Mouse (Mus musculus) spleen, adult 2 months (tissue): ENCODE measurements at regions not wholly inside any gene's neighbourhood (a gene's known extent, or its start where the extent isn't known, plus 50 kb on each side); places are given as distances from the start of the nearest gene placed in this dataset.

Source experiments
- DNase-seq, 2 experiments: peaks; one replicate each; pipeline versions ENCODE4 v3.0.0 to v3.0.0-alpha.2; 2012 to 2021; ENCODE audit warnings: low spot score in 2 of 2, low read depth in 1 of 2
- H3K27ac ChIP-seq: fragments of 200-500 bp; 2 replicates; pipeline ENCODE4 v1.5.1; 2012; ENCODE audit warnings: low read length, inconsistent platforms; ENCODE audit not compliant: insufficient read depth
- H3K27me3 ChIP-seq: fragments of 200-500 bp; 2 replicates; pipeline ENCODE4 v1.6.1; 2012; ENCODE audit warnings: mild to moderate bottlenecking, moderate library complexity, low read length, inconsistent platforms; ENCODE audit not compliant: control insufficient read depth, insufficient read depth
- H3K36me3 ChIP-seq: fragments of 200-500 bp; 2 replicates; pipeline ENCODE4 v1.6.1; 2012; ENCODE audit warnings: mild to moderate bottlenecking, low read length, inconsistent platforms; ENCODE audit not compliant: control insufficient read depth, insufficient read depth
- H3K4me1 ChIP-seq: fragments of 200-500 bp; 2 replicates; pipeline ENCODE4 v1.6.1; 2011; ENCODE audit warnings: inconsistent platforms; ENCODE audit not compliant: control insufficient read depth, insufficient read depth, insufficient read length
- H3K4me3 ChIP-seq: fragments of 200-500 bp; 2 replicates; pipeline ENCODE4 v1.5.1; 2011; ENCODE audit warnings: mild to moderate bottlenecking, inconsistent platforms; ENCODE audit not compliant: insufficient read depth, insufficient read length; ENCODE audit errors: extremely low read depth
- CTCF ChIP-seq: fragments of 200-500 bp; IDR thresholded peaks from 2 replicates; pipeline ENCODE4 v1.5.1; 2011; ENCODE audit warnings: mild to moderate bottlenecking, inconsistent platforms; ENCODE audit not compliant: insufficient read depth, insufficient read length, insufficient replicate concordance; ENCODE audit errors: extremely low read depth
- POLR2A ChIP-seq: fragments of 200-500 bp; IDR thresholded peaks from 2 replicates; pipeline ENCODE4 v1.6.1; 2011; ENCODE audit warnings: low read depth, low read length, inconsistent platforms
- WGBS: fragments of 180-500 bp; shearing (Covaris S2); methylation state at CpG from one replicate; pipeline ENCODE4 v1.1.7; 2018; 5-methylcytosine and 5-hydroxymethylcytosine counted together

DNA sequence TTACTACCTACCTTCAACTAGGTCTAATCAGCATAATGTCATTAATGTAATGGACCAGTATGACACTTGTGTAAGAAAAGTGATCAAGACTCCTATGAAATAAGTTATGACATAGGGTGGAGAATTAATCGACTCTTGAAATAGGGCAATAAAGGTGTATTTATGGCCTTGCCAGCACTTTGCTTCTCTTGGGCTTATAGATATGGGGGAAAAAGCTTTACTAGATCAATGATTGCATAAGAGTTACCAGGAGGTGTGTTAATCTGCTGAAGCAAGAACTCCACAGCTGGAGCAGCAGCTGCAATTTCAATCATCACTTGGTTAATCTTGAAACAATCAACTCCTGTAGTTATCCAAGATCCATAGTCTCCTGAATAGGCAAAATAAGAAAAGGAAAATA is 143.1 kb upstream of the Tle4 start:
- DNase-seq, result no peak
- Histone ChIP-seq H3K27me3 (no peaks in the 10 kb centered on the region), H3K4me3 (no peak overlapping the region), H3K36me3 (no peaks in the 10 kb centered on the region), H3K27ac (no peak overlapping the region), H3K4me1 (no peaks in the 10 kb centered on the region)
- TF ChIP-seq CTCF (no peak), POLR2A (no peak)
- 94% methylated on average over 1 of the region's 1 CpGs for WGBS

DNA sequence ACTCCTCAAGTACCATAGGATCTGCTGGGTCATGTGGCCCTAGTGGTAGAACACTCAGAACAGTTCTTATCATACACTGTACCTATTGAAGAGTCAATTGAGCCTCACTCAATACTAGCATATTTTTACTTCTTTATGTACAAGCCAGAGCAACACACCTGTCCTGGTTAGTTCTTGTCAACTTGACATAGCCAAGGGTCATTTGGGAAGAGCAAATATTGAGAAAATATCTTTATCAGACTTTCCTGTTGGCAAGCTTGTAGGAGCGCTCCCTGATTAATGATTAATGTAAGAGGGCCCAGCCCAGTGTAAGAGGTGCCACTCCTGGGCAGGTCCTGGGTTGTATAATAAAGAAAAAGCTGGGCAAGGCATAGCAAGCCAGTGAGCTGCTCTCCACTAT is 142.3 kb upstream of the Tle4 start:
- H3K27me3 ChIP-seq, result no peaks in the 10 kb centered on the region
- no peak overlapping the region for H3K4me3 ChIP-seq
- TF ChIP-seq POLR2A (no peak), CTCF (no peak)
- H3K36me3 ChIP-seq, result no peaks in the 10 kb centered on the region
- WGBS, result 92% methylated on average over 1 of the region's 1 CpGs
- no peak for DNase-seq
- H3K4me1 ChIP-seq, result no peaks in the 10 kb centered on the region
- no peak overlapping the region for H3K27ac ChIP-seq

DNA sequence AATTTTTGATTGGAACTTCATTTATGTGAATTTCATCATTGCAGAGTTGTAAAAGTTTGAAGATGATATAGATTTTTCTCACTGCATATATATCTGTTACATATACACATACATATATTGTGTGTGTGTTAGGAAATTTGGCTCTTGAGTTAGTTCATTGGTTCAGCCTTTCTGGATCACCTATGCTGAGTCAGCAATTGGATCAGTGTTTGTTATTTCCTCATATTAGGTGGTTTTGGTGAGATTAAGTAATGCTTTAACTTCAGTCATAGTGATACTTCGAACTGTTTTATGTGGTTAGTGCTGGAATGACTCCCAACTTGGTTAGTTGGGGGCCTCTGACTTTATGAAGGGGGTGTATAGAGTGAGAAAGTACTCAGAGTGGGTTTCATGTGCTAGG is 138.7 kb upstream of the Tle4 start:
- Histone ChIP-seq H3K27me3 (no peaks in the 10 kb centered on the region), H3K36me3 (no peaks in the 10 kb centered on the region), H3K4me3 (no peak overlapping the region), H3K27ac (no peak overlapping the region), H3K4me1 (no peaks in the 10 kb centered on the region)
- TF ChIP-seq CTCF (no peak), POLR2A (no peak)
- WGBS, result 87% methylated on average over 1 of the region's 1 CpGs
- DNase-seq, result no peak

DNA sequence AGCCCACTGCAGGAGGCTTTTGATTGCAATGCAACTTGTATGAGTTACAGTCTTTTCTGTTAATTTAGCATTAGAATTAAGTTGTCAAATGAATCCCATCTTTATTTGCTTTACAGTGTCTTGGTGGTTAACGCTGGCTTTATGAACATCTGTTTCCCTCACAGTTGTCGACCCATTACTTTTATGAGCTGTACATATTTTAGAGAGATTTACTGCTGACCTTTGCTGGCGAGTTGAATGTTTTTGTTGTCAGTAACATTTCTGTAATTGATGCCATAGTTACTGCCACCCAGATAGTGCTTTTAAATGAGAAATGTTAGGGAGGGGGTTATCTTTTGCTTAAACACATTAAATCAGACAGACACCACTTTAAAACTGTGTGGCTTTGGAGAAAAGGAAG is 127.5 kb upstream of the Tle4 start:
- Histone ChIP-seq H3K27ac (no peak overlapping the region), H3K4me1 (no peaks in the 10 kb centered on the region), H3K36me3 (no peaks in the 10 kb centered on the region), H3K27me3 (no peaks in the 10 kb centered on the region), H3K4me3 (no peak overlapping the region)
- 52% methylated on average over 3 of the region's 3 CpGs for WGBS
- TF ChIP-seq CTCF, result no peak
- no peak for TF ChIP-seq POLR2A
- no peak for DNase-seq

DNA sequence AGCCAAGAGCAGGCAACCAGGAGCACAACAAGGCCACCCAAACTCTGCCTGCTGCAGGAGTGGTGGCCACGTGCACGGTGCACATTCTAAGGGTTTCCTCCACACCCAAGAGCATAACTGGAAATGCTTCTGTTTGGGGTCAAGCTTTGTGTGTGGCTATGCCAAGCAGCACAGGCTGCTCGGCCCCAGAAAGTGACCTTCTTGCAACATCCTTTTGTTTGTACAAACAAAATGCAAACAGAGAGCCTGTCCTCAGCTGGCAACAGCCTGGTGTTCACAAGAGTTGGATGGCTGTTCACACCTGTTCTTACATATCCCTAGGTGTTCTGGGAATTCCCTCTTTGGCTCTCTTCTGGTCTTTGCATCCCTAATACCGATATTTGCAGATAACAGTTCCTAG is 126.8 kb upstream of the Tle4 start:
- DNase-seq, result no peak
- no peak for TF ChIP-seq CTCF

DNA sequence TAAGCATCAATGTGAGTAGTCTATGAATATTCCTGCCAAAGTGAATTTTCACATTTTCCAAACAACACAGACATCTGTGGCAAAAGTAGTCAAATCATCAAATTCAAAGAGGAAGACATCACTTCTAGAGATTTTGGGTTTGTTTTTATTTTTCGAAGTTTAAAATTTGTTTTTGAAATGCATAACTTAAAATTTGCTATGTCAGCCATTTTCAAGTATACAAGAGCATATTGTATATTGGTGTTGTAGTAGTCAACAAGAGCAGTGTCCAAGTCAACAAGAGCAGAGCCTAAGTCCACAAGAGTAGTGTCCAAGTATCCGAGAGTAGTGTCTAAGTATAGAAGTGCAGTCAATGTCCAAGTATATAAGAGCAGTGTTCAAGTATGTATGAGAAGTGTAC is 107.9 kb upstream of the Tle4 start:
- TF ChIP-seq CTCF, result no peak
- no peak for TF ChIP-seq POLR2A
- DNase-seq, result no peak
- no peaks in the 10 kb centered on the region for H3K27me3 ChIP-seq
- WGBS, result 87% methylated on average over 2 of the region's 2 CpGs
- H3K27ac ChIP-seq, result no peak overlapping the region
- H3K4me3 ChIP-seq, result no peak overlapping the region
- no peaks in the 10 kb centered on the region for H3K36me3 ChIP-seq
- H3K4me1 ChIP-seq, result no peaks in the 10 kb centered on the region

More for the DNA sequence above, 126.8 kb upstream of the Tle4 start:
- H3K27me3 ChIP-seq, result no peaks in the 10 kb centered on the region
- no peaks in the 10 kb centered on the region for H3K4me1 ChIP-seq
- no peak overlapping the region for H3K4me3 ChIP-seq
- no peaks in the 10 kb centered on the region for H3K36me3 ChIP-seq
- 81% methylated on average over 4 of the region's 4 CpGs for WGBS
- no peak overlapping the region for H3K27ac ChIP-seq

DNA sequence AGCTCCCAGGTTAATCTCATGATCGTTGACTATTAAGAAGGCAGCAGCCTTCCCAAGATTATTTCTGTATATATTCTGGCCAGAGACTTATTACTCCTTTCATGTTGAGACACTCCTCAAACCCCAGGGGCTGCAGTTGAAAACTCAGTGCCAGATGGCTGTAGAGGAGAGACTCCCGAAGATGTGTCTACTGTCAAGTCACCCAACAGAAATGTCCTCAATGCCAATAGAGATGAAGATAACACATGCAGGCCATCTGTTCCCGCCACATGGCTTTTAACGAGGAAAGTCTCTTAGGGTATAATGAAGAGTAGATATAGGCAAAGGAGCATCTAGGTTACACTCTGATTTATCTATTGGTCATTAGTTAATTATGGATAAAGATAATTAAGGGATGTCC is 103.3 kb upstream of the Tle4 start:
- WGBS, result 90% methylated on average over 4 of the region's 4 CpGs
- Histone ChIP-seq H3K4me1 (no peaks in the 10 kb centered on the region), H3K27me3 (no peaks in the 10 kb centered on the region), H3K27ac (no peak overlapping the region), H3K36me3 (no peaks in the 10 kb centered on the region), H3K4me3 (no peak overlapping the region)
- no peak for TF ChIP-seq CTCF
- TF ChIP-seq POLR2A, result no peak
- DNase-seq, result no peak
